Mouse (Mus musculus) cerebellum, postnatal 14 days (tissue): Measurements from ENCODE around the gene Xpot.

Experiments
- DNase-seq, 2 experiments: peaks; one replicate each; pipeline ENCODE4 v3.0.0; 2021; ENCODE audit warnings: mixed read lengths in 2 of 2

The Xpot gene

DNA sequence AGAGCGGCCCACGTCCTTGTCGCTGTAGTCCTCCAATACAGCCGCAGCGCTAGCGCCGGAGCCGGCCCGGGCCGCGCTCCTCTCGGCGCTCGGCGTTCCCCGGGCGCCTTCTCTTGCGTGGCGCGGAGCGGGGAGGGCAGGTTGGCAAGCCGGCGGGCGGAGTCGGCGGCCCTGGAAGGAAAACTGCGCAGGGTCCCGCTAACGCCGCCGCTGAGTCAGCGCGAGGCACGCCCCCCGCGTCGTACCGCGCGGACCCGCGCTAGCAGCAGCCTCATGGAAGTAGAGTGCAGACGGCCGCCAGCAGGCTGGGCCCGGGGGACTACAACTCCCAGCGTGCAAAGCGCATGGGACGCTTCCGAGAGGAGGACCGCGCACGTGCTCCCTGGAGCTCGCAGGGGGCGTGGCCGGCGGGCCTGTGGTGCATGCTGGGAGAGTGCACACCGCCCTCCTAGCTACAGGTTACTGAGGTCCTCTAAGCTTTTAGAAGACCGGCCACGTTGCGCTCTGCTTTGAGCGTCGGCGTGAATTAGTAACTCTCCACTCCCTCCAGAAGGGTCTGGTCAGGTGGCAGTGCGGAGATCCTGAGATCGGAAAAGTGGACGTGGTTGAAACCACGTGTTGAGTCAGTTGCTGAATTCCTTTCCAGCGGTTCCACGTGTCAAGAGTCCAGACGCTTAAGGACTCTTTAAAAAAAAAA lies at the start of gene Xpot:
Gene Xpot, minus strand, starts transcription at position 147 of the 697 bp plus-strand sequence.
- DNase-seq: peak; percentile 98 to 99

DNA sequence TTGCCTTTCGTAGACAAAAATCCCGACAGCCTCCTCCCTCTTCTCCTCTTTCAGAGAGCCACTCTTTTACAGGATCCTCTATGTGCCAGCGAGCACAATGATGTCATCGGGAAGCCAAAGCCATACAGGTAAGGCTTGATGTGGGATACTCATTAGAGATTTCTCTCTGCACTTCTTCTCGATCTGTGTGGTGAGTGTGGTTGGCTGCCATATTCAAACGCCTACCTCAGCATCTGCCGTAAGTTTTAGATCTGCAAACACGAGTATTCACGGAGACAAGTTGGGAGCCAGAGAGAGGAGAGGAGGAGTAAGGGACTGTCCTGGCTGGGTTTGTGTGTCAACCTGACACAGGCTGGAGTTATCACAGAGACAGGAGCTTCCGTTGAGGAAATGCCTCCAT lies 43.0 kb upstream of the Xpot start:
- DNase-seq: no peak

DNA sequence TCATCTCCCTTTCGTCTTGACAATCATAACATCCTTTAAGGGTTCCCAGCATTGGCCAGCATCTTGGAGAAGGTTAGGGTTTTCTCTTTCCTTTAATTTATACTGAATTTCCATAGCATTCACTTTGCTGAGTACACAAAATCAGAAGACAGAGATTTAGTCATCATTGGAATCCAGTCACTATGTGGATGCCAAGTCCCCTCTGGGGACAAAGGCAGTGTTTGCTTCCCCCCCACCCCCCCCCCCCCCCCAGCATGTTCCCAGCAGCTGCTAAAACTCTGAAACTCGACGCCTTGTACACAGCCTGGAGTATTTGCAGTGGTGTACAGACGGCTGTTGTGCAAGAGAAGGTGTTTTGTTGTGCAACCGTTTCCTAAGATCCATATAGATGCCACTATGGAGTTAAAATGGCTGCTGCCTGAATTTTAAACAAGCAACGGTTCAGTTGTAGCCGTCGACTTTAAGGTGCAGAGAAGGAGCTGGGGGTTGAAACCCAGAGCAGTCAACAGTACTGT lies 39.6 kb upstream of the Xpot start:
- DNase-seq: no peak

DNA sequence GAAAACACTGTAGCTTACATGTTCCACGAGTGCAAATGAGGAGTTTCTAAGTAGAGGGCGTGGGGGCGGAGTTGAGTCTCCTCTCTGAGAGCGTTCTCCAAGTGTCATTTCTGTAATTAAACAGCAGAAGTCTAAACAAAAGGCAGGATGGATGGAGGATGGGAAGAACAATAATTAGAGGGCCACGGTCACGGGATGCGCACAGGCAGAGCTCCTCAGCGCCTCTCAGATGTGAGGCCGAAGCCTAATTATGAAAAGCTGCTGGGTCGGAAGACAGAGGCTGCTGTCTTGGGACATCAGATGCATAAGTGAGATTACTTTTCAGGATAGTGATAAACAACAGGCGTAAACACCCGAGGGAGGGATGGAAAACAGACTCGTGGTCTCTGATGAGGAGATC lies 37.5 kb upstream of the Xpot start:
- no peak for DNase-seq

DNA sequence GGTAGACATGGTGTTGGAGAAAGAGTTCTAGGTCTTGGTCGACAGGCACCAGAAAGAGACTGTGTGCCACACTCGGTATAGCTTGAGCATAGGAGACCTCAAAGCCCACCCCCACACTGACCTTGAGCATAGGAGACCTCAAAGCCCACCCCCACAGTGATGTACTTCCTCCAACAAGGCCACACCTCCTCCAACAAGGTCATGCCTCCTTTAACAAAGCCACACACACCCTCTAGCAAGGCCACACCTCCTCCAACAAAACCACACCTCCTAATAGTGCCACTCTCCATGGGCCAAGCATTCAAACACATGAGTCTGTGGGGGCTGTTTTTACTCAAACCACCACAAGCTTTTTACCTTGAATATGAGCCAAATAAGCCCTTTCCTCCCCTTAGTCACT lies 36.6 kb upstream of the Xpot start:
- DNase-seq: no peak

DNA sequence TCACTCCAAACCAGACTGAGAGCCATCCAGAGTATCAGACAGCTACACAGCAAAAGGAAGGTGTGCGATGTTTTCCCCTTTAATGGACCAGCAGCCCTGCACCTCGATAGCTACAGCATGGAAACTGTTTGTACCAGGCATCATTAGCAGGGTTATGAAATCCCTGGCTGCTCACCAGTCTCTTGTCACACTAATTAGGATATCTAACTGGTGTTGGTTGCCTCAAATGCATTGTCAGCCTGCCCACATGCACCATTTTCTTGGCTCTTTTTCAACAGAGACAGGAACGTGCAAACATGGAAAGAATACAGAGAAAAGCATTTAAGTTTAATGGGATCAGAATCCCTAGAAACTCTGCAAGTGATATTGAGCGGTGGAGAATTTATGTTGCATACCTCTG lies 29.8 kb upstream of the Xpot start:
- no peak for DNase-seq

DNA sequence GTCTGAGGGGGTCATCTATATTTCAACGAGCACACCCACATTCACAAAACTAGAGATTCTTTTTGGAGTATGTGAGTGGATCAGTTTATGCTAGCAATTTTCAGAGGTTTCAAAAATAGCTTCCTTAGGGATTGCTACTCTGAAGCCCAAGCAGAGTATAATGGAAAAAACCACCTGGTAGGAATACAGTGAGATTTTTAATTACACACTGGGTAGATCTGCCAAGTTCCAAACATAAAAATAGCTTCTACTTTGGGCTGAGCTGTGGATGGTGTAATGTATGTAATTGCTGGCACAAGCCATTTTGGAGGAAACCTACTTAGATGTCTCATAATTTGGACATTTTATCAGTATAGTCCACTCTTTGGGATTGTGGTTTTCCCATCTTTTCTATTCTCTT lies 26.9 kb upstream of the Xpot start:
- DNase-seq: no peak

DNA sequence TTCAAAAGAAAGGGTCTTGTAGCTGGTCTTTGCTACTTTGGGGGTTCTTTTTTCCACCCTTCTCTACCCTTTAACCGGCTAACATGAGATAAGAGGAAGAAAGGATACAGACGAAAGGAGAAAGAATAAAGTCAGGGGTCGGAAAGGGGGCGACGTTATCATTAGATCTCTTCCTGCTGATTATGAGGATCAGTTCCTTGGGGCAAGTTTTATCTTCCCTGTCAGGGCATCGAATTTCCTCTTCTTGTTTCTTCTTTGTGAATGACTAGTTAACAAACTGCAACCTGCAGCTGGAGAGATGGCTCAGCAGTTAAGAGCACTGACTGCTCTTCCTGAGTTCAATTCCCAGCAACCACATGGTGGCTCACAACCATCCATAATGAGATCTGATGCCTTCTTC lies 20.2 kb upstream of the Xpot start:
- DNase-seq: no peak

DNA sequence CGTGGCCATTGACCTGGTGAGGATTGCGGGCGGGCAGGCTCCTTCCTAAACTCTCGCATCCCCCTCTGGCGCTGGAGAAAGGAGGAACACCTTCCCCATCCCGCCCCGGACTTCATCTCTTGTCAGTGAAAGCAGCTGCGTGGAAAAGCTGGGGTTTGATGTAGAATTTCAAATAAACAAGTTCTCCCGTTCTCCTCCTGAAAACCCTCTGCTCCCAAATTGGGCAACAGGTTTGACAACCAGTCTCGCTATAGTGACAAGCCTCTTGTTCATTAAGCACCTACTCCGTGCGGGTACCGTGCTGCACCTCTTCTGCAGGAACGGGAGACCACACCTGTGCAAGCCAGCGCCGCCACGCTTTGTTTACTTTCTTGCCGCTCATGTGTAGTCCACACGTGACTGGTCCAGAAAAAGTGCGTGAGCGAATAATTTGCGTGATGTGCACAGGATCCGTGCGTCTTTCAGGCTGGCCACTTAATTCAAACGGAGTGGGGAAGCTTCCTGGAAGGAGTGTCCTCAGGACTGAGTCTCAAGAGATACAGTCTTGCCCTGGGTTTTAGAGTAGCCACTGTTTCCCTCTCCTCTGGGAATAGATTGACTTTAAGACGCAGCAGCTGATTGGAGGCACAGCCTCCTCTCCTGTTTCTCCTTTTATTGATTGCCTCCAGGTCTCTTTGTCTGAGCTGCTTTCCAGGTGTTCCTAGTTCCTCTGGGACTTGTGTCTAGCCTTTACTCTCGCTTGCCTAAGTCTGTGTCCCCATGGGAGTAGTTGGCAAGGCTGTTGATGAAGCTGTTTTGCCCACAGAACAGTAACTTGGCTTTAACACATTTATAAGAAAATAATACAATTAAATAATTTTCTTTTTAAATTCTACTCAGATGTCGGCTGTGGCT lies 16.2 kb upstream of the Xpot start:
- peak in 1 of 2 experiments; percentile 10 for DNase-seq

DNA sequence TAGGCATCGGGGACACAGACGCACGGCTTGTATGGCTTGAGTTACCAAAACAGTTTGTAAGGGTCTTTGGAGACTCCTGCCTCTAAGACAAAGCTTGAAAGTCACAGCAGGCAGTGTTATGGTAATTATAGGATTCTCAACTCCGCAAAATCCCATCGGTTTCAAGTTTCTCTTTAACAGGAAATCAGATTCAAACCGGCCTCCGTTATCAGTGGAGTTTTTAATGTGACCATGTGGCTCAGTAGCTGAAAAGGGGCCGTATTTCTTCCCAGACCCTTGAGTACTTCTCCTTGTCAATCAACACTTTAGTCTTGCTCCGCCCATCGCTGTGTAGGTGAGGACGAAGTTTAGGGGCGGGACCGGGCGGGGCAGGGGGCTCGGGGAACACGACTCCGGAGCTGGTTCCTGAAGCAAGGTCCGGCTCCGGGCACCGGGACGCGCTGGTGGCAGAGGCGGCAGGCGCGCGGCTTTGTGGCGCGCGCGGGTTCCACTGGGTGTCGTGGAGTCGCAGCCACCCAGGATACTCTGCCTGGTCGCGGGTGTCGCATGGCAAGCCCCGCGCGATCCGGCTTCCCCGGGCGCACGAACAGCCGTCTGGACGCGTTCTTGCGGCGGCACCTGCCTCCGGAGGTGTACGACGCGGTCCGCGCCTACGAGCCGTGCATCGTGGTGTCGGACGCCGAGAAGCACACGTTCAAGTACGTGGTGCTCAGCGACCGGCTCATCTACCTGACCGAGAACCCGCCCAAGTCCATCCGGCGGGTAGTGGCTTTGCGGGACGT lies 15.3 kb upstream of the Xpot start, which contains the start of gene D930020B18Rik:
Gene D930020B18Rik, plus strand, starts transcription at position 317 of the 782 bp plus-strand sequence.
- DNase-seq: peak; percentile 10 to 22

DNA sequence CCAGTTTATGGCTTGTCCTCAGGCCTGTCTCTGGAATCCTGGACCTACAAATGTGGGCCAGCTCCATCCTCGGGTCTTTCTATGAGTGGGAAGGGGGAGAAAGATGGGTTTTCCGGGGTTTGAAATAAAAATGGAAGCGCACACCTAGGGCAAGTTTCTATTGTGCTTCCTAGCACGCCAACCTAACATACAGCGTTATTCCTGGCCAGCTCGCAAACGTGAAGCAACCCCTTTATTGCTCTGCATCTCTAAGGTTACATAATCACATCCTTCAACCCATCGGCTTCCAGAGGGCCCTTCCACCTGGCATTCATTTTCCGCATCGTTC lies 14.8 kb upstream of the Xpot start:
- peak in 1 of 2 experiments; percentile 10 for DNase-seq

DNA sequence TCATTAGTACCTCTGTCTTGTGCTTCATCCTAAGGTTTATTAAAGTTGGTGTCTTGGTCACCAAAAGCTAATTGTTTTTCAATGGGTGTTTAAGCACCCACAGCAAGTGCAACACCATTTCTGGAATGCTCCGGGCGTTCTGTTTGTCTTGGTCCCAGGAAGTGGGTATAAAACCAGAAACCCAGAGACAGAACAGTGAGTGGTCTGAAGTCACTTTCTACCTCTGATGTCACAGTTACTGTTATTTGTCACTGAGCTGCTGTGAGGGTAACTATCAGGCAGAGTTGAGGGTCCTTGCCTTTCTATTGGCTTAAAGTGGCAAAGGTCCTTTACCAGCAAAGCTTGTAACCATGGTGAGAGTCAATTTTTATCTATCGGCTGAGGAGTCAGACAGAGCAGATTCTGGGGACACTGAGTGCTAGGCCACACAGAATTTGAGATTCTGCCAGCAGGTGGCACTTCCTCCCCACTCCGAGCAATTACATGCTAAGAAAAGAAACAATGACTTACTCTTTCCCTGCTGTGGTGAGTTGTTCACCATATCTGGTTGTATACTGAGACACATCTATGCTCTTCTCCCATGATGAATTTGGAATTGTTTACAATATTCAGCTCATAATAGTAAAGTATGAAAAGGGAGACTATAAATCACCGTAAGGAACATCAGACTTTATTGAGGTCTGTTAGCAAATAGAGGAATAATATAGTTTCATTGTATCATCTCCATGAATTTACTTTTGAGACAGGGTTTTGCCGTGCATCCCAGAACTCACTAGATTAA lies 14.2 kb upstream of the Xpot start:
- DNase-seq: peak; percentile 31 to 35

DNA sequence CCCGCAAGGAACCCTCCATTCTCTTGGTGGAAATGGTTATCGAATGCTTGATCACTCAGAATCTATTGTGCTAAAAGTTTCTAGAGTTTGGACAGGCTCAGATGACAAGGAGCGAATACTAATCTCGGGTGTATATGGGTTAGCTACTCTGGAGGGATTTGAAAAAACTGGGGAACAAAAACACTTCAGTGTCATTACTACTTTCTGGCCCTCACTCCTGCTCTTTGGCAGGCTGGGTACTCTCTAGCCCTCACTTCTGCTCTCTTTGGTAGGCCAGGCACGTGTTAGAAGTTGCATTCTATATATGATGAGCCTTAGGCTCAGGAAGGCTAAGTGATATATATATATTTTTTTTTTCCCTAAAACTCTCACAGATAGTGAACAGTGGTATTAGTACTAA lies 13.4 kb upstream of the Xpot start:
- DNase-seq: no peak

DNA sequence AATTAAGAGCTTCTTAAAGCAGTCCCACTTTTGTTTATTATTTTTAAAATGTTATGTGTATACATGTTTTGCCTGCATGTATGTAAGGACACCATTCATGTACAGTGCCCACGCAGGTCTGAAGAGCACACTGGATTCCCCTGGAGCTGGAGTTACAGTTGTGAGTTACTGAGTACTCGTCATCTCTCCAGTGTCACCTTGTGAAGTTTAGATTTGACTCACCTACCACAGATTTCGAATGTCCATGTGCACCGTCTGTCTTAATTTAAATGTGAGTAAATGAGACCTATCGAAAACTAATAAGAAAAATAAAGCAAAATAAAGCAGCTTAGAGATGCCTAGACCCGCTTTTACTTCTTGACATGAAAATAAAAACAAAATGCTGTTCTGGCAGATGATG lies 10.1 kb upstream of the Xpot start:
- DNase-seq: no peak

DNA sequence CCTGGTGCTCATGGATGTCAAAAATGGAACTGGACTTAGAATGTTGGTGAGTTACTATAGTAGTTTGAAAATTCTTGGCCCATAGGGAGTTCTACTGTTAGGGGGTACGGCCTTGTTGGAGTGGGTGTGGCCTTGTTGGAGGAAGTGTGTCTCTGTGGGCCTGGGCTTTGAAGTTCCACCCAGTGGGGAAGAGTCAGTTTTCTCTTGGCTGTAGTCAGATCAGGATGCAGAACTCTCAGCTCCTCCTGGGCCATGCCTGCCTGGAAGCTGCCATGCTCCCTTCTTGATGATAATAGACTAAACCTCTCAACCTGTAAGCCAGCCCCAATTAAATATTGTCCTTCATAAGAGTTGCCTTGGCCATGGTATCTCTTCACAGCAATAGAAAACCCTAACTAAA lies 8.0 kb upstream of the Xpot start:
- no peak for DNase-seq

DNA sequence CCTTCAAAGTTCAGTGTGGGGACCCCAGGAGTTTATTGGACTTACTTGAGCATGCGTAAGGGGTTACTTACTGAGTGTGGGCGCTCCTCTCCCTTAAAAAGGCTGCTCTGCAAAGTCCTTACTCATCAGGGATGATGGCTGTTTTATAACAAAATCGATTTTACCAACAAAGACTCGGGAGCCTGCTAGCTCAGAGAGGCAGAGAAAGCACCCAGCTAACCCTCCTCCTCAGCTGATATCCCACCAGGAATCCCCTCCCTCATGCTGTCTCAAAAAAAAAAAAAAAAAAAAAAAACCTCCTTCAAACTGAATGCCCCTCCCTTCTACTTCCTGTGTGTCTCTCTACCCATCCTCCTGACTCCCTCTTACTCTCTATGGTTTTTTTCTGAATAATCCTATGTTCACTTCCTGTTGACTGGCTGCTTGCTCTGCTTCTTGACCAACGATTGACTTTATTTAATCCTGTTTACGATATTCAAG lies 2.5 kb upstream of the Xpot start:
- DNase-seq: no peak

DNA sequence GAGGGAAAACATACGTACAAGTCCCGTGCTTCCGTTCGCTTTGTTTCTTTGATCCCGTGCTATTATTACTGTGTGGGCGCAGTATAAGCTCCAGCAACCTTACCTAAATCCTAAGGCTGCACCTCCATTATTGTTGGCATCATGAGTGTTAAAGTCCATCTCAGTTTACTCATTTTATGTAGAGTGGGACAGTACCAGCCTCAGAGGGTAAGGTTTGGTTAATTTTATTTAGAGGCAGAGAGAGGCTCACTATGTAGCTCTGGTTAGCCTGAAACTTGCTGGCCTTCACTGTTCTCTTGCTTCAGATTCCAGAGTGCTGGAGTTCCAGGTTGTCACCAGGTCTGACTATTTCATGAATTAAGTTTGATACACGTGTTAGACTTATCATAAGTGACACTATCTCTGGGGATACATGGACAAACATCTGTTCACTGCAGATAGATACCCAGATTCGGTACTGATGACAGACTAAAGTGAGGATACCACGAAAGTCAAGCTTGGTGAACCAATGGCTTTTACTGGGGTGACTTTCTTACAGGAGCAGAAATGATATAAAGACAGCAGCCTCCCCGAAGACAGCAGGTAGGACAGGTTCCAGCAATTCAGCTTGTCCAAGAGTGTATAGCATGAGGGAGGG lies 1.2 kb upstream of the Xpot start:
- no peak for DNase-seq

DNA sequence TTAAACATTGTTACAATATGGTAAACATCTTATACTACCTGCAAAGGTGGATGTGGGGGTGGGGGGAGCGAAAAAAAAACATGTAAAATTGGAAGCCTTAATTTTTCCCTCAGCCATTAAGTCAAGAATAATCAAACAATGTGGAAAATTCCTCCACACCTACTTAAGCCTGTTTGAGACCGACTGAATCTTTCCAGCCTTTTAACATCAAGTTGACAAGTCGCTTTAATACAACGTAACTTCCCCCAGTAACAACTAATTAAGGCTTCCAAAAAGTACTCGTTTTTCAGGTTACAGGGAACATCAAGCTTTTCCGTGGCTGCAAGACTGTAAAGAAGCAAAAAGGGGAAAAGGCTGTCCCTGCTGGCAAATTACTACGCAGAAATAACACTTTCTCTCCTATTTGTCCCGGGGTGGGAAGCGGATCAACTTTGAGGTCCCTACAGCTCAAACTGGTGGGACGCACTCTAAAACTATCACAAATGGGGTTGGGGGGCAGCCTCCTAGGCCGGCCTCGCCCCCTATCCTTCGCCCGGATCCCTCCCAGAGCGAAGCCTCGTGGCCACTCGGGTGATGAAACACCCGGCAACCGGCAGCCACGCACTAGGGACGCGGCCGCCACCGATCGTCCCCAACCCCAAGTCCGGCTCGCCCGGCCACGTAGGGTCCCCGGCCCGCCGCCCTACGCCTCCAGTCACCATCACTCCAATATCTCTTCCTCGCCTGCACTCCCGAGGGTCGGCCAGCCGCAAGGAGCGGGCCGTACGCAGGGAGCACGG lies 536 bp downstream of the Xpot start:
- DNase-seq: no peak

DNA sequence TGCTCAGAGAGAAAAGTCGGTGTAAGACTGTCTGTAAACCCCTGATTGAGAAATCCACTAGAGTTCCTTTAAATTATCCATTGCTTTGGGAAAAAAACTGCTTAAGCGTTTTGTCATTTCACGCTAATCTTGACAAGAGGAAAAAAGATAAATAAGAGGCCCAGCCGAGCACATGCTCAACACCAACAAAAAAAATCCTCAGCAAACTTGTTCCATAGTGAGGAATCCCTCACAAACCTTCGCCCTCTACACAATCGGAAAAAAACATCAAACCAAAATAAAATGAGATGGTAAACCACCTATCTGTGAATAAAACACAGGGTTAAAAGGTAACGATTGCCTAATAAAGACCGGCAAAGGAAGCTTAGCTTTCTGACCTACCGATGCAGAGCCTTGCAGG lies 1.1 kb downstream of the Xpot start:
- no peak for DNase-seq

DNA sequence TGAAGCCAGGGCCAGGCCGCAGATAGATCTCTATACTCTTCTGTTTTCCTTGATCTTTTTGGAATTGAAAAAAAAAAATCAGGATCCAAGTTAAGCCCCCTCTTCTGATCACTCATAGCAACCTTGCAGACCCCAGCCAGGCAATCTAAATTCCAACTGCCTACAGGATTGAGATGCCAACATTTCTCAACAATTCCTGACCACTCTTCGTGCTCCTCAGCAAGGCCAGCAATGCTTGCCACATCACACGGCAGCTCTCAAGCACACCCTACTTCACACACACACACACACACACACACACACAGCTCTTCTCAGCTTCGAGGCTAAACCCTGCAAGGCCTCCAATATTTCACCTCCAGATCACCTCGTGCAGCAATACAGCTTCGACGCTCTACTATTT lies 2.5 kb downstream of the Xpot start:
- DNase-seq: no peak

DNA sequence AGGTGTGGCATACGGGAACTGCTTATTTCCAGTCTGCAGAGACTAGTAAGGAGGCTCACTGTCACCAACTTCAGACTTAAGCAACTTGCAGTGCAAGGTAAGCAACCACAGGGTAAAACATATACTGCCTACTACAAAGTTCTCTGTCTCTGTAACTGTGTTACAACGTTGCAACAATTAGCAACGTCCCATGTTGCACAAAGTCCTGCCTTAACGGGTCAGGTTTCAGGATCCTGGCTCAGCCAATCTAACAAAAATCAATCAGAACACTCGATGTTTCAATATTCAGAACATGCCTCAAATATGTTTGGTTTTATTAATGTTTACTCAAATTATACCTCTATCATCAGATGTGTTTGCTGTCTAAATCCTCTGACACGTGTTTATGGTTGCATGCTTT lies 3.7 kb downstream of the Xpot start:
- DNase-seq: no peak
